Mouse (Mus musculus) embryonic stem cell, embryonic (primary cell): ENCODE results near the gene Klhdc10.

Experiments used
- CTCF ChIA-PET, 4 experiments: fragments of 300-600 bp in 2 of 4; fragments of 350-600 bp in 2 of 4; sonication (Branson Sonifier 250); formaldehyde crosslinking; loops; one replicate each; lab custom pipeline; 2022; ENCODE audit warnings: inconsistent platforms in 2 of 4; lab: Charles Lee
- POLR2A ChIA-PET, 4 experiments: fragments of 300-600 bp in 2 of 4; fragments of 350-600 bp in 2 of 4; sonication (Branson Sonifier 250); formaldehyde crosslinking; loops; one replicate each; lab custom pipeline; 2022; ENCODE audit warnings: antibody characterized with exemption in 4 of 4, inconsistent platforms in 1 of 4; lab: Charles Lee

Klhdc10 gene

GRCm38 (mm10) chr6:30381116-30381515 lies 20.6 kb upstream of the Klhdc10 start:
- ChIA-PET POLR2A (interaction anchor here (0.7 to 6.2 kb wide), 9 partner anchors 10 to 353 kb away, joined by 3 to 40 read pairs (median 3); partner anchors contain the start of genes Zc3hc1 (in 2 of the 4) and Klhdc10 (in 1 of the 4)), CTCF (interaction anchor here in 3 of 4 experiments (0.6 to 2.5 kb wide), 7 partner anchors 11 to 601 kb away, joined by 3 to 11 read pairs (median 5); no protein-coding TSS in a partner anchor)

GRCm38 (mm10) chr6:30390271-30390670 lies 11.4 kb upstream of the Klhdc10 start:
- ChIA-PET POLR2A (interaction anchor here (0.6 to 3.7 kb wide), 53 partner anchors 8 to 589 kb away, joined by 3 to 42 read pairs (median 5); partner anchors contain the start of genes Klhdc10 (in 3 of the 4), Ssmem1 (in 3 of the 4), Tmem209 (in 3 of the 4) and Ube2h (in 1 of the 4)), CTCF (interaction anchor here in 2 of 4 experiments (0.6 to 0.9 kb wide), 3 partner anchors 28 to 219 kb away, joined by 3 to 5 read pairs (median 3); no protein-coding TSS in a partner anchor)

- POLR2A ChIA-PET, result interaction anchor here (0.6 to 3.7 kb wide), 76 partner anchors 9 to 814 kb away, joined by 3 to 42 read pairs (median 4); partner anchors contain the start of genes Klhdc10 (in 4 of the 4), Ssmem1 (in 3 of the 4), Tmem209 (in 3 of the 4) and Cep41 (in 1 of the 4)
- CTCF ChIA-PET, result interaction anchor here in 2 of 4 experiments (0.6 to 0.9 kb wide), 4 partner anchors 27 to 219 kb away, joined by 3 to 14 read pairs (median 4); no protein-coding TSS in a partner anchor
These were observed 10.7 kb upstream of the Klhdc10 start, which contains the start of gene Zc3hc1 for GRCm38 (mm10) chr6:30390714-30391697. Gene Zc3hc1, minus strand, starts transcription at chr6:30391028.

GRCm38 (mm10) chr6:30391996-30392395 lies 9.7 kb upstream of the Klhdc10 start:
- CTCF ChIA-PET, result no interaction called here
- POLR2A ChIA-PET, result interaction anchor here in 3 of 4 experiments (0.6 to 3.7 kb wide), 7 partner anchors 10 to 623 kb away, joined by 3 to 42 read pairs (median 5); partner anchors contain the start of genes Klhdc10 (in 2 of the 3), Ssmem1 (in 1 of the 3) and Tmem209 (in 1 of the 3)

- ChIA-PET POLR2A (interaction anchor here in 3 of 4 experiments (1.0 to 2.8 kb wide), 8 partner anchors 9 to 62 kb away, joined by 3 to 22 read pairs (median 6); partner anchors contain the start of gene Zc3hc1 (in 3 of the 3)), CTCF (no interaction called here)
These were observed 1.5 kb upstream of the Klhdc10 start for GRCm38 (mm10) chr6:30400146-30400545.

GRCm38 (mm10) chr6:30400716-30401115 lies 952 bp upstream of the Klhdc10 start:
- ChIA-PET CTCF (interaction anchor here in 1 of 4 experiments (1.9 kb wide), 1 partner anchor 60 kb away, joined by 10 read pairs; no protein-coding TSS in a partner anchor), POLR2A (interaction anchor here in 3 of 4 experiments (1.0 to 2.8 kb wide), 12 partner anchors 10 to 125 kb away, joined by 3 to 22 read pairs (median 6); partner anchors contain the start of genes Zc3hc1 (in 3 of the 3), Ssmem1 (in 1 of the 3) and Tmem209 (in 1 of the 3))

- ChIA-PET POLR2A (interaction anchor here (0.6 to 2.8 kb wide), 41 partner anchors 9 to 581 kb away, joined by 3 to 42 read pairs (median 4); partner anchors contain the start of genes Zc3hc1 (in 4 of the 4), Ssmem1 (in 2 of the 4), Tmem209 (in 2 of the 4) and Ube2h (in 1 of the 4)), CTCF (interaction anchor here (0.6 to 1.9 kb wide), 15 partner anchors 27 to 843 kb away, joined by 3 to 10 read pairs (median 4); no protein-coding TSS in a partner anchor)
These were observed 423 bp downstream of the Klhdc10 start for GRCm38 (mm10) chr6:30402091-30402491.

GRCm38 (mm10) chr6:30403465-30403864 lies 1.8 kb downstream of the Klhdc10 start:
- CTCF ChIA-PET, result interaction anchor here (0.5 to 1.5 kb wide), 9 partner anchors 8 to 630 kb away, joined by 3 to 9 read pairs (median 3); no protein-coding TSS in a partner anchor
- POLR2A ChIA-PET, result interaction anchor here in 2 of 4 experiments (1.0 to 1.3 kb wide), 5 partner anchors 56 to 106 kb away, joined by 3 to 4 read pairs (median 3); partner anchors contain the start of genes Ssmem1 (in 1 of the 2) and Tmem209 (in 1 of the 2)

- CTCF ChIA-PET, result interaction anchor here in 3 of 4 experiments (1.2 to 1.5 kb wide), 3 partner anchors 55 to 628 kb away, joined by 3 to 9 read pairs (median 9); no protein-coding TSS in a partner anchor
- POLR2A ChIA-PET, result interaction anchor here in 3 of 4 experiments (0.6 to 1.3 kb wide), 5 partner anchors 14 to 578 kb away, joined by 3 to 7 read pairs (median 3); partner anchors contain the start of genes Ssmem1 (in 1 of the 3), Tmem209 (in 1 of the 3) and Zc3hc1 (in 1 of the 3)
These were observed 3.0 kb downstream of the Klhdc10 start for GRCm38 (mm10) chr6:30404671-30405070.

GRCm38 (mm10) chr6:30408276-30408675 lies 6.6 kb downstream of the Klhdc10 start:
- ChIA-PET POLR2A (interaction anchor here in 2 of 4 experiments (0.8 to 1.5 kb wide), 3 partner anchors 10 to 29 kb away, joined by 3 read pairs; partner anchors contain the start of gene Zc3hc1 (in 1 of the 2)), CTCF (interaction anchor here in 2 of 4 experiments (0.7 to 1.8 kb wide), 2 partner anchors 52 to 65 kb away, joined by 4 to 7 read pairs; no protein-coding TSS in a partner anchor)

- POLR2A ChIA-PET, result interaction anchor here in 2 of 4 experiments (1.1 to 1.7 kb wide), 5 partner anchors 8 to 66 kb away, joined by 3 to 4 read pairs (median 3); no protein-coding TSS in a partner anchor
- CTCF ChIA-PET, result interaction anchor here in 1 of 4 experiments (0.6 to 1.8 kb wide), 2 partner anchors 51 to 687 kb away, joined by 3 to 7 read pairs; no protein-coding TSS in a partner anchor
These were observed 7.9 kb downstream of the Klhdc10 start for GRCm38 (mm10) chr6:30409399-30410093.

- POLR2A ChIA-PET, result interaction anchor here in 2 of 4 experiments (0.5 to 3.2 kb wide), 7 partner anchors 9 to 98 kb away, joined by 3 to 7 read pairs (median 5); partner anchors contain the start of genes Ssmem1 (in 1 of the 2), Tmem209 (in 1 of the 2) and Zc3hc1 (in 1 of the 2)
These were observed 9.6 kb downstream of the Klhdc10 start for GRCm38 (mm10) chr6:30411311-30411710.

GRCm38 (mm10) chr6:30416126-30416525 lies 14.5 kb downstream of the Klhdc10 start:
- POLR2A ChIA-PET, result interaction anchor here in 3 of 4 experiments (0.6 to 1.7 kb wide), 5 partner anchors 12 to 241 kb away, joined by 3 to 8 read pairs (median 3); no protein-coding TSS in a partner anchor
- CTCF ChIA-PET, result interaction anchor here in 2 of 4 experiments (0.6 kb wide), 3 partner anchors 274 to 1279 kb away, joined by 3 read pairs; no protein-coding TSS in a partner anchor

More at GRCm38 (mm10) chr6:30411311-30411710, 9.6 kb downstream of the Klhdc10 start:
- CTCF ChIA-PET, result interaction anchor here in 1 of 4 experiments (0.7 kb wide), 1 partner anchor 8 kb away, joined by 3 read pairs; no protein-coding TSS in a partner anchor

GRCm38 (mm10) chr6:30416801-30417200 lies 15.1 kb downstream of the Klhdc10 start:
- POLR2A ChIA-PET, result interaction anchor here in 3 of 4 experiments (0.6 to 1.7 kb wide), 7 partner anchors 12 to 242 kb away, joined by 3 to 8 read pairs (median 3); partner anchors contain the start of gene Zc3hc1 (in 1 of the 3)
- CTCF ChIA-PET, result interaction anchor here in 2 of 4 experiments (0.6 kb wide), 3 partner anchors 274 to 1279 kb away, joined by 3 read pairs; no protein-coding TSS in a partner anchor

- POLR2A ChIA-PET, result interaction anchor here in 1 of 4 experiments (0.6 to 1.7 kb wide), 2 partner anchors 10 to 26 kb away, joined by 3 to 4 read pairs; no protein-coding TSS in a partner anchor
- CTCF ChIA-PET, result no interaction called here
These were observed 31.0 kb downstream of the Klhdc10 start for GRCm38 (mm10) chr6:30432461-30433192.
